Mouse (Mus musculus) T-helper 1 cell (primary cell): ENCODE measurements around the gene Nwd1.

Experiments used
- in situ Hi-C: fragments of 300-600 bp; cut with MboI, MseI; formaldehyde crosslinking; loops from one replicate; pipeline ENCODE4 v1.15.1; 2025; ENCODE audit warnings: high pct_unique_total_duplicates

Nwd1 gene

DNA sequence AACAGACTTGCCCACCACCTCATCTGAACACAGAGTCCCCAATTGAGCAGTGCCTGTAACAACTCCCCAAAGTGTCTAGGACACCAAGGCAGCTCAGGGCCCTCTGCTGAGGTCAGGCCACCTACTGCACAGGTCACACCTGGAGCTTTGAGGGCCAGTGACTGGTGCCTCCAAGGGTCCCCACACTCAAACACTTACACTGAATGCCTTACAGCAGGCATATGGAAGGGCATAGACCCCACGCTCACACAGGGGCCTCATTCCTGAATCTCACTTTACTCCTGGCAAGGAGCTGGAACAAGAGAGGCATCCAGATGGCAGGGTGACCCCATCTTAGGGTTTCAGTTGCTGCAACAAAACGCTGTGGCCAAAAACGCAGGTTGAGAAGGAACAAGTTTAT is 113.7 kb downstream of the Nwd1 start:
- in situ Hi-C loops, result no loop called here

DNA sequence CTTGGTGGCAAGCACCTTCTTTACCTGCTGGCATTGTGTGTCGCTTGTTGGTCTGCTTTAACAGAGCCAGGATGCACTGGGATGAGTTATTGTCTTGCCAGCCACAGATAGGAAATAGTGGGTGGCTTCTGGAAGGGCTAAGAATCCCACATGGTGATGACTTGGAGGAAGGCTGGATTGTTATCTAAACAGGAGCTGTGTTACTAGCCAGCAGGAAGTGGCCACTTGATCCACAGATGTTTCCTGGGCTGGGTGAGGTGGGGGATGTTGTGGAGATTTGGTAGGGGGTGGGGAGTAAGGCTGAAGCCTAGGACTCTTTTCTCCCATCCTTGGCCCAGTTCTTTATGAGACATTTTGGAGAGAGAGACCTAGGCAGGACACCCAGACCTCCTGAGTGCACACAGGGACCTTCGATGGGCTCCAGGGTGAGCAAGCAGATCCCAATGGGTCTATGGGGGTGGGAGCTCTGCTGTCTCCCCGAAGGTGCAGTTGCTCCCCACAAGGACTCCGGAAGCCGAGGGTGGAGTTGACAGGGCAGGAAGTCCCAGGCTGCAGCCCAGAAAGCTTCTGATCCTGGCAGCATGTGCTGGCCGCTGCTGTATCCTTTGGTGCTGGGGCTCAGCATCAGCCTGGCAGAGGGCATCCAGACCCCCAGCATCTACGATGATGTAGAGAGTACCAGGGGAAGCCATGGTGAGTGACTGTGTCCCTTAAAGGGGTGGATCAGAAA is 115.0 kb downstream of the Nwd1 start, which contains the start of gene F2rl3:
Gene F2rl3 (plus strand): TSS at position 559 of the 730 bp plus-strand sequence.
- in situ Hi-C loops, result no loop called here

DNA sequence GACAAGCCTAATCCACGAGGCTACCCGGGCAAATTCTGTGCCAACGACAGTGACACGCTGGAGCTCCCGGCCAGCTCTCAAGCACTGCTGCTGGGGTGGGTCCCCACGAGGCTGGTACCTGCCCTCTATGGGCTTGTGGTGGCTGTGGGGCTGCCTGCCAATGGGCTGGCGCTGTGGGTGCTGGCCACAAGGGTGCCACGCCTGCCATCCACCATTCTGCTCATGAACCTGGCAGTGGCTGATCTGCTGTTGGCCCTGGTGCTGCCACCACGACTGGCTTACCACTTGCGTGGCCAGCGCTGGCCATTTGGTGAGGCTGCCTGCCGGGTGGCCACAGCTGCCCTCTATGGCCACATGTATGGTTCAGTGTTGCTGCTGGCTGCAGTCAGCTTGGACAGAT is 115.8 kb downstream of the Nwd1 start:
- in situ Hi-C loops, result no loop called here

DNA sequence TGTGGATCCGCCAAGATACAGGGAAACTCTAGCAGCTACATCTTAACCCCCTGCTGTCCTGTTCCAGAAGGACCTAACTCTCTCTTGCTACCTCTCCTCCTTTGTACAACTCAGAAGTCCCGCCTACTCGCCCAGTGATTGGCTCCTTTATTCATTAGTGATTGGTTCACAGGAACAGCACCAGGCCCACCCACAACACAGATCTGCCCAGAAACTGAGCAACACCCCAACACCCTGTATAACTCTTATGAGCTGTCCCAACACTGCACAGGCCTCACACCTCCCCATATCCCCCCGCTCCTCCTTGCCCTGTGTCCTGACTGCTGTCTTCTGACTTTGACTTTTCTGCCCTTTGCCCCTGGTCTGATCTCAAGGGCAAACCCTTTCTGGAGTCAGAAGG is 119.2 kb downstream of the Nwd1 start:
- in situ Hi-C loops, result no loop called here

DNA sequence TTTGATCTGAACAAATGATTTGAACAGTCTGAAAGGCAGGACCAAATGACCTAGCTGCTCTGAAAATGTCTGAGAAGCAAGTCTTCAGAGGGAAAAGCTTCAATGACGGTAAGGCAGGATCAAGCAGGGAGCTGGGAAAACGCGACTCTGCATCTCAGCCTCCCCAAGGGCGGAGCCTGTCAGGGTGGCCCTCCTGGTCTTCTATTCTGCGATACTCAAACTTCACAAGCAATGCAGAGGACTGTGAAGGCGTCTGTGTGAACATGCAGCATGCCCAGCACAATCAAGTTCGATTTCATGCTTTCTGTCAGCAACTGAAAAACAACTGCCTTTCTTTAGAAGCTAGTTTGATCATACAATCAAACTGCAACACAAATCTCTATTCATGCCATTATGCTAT is 120.3 kb downstream of the Nwd1 start:
- in situ Hi-C loops, result no loop called here
